Mouse (Mus musculus): ENCODE measurements around the gene Izumo1r.

DNA sequence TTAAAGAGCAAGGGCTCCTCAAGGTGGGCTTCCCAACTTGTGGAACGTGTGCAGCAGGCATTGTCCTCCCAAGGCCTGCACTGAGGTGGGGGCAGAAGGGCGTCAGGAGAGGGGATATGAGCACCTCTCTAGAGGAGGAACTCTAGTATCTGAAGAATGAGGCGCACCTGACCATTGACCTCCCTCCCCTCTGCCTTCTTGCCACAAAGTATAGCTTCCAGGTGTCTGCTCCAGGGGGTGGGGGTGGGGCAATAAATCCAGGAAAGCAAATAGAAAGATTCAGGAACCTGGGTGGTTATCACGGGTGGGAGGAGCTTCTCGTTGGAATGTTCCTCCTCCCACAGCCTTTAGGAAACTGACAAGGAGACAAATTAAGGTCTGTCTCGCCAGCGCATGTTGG lies 2.0 kb downstream of the Izumo1r start:
- no peak for TF ChIP-seq CTCF (IDR thresholded peaks at IDR 0.05; ENCODE audit: low read depth)
- no peak for TF ChIP-seq EP300 (IDR thresholded peaks at IDR 0.05; ENCODE audit: low read depth)
